Mouse (Mus musculus) NIH3T3 (cell line): Measurements from ENCODE around the gene Fam240a.
A peak's percentile ranks its signal among the peaks of the same experiment; 100 is the strongest.

Experiments
- DNase-seq: peaks from one replicate; pipeline ENCODE4 v3.0.0-alpha.2; 2012; ENCODE audit warnings: low read depth

The Fam240a gene

DNA sequence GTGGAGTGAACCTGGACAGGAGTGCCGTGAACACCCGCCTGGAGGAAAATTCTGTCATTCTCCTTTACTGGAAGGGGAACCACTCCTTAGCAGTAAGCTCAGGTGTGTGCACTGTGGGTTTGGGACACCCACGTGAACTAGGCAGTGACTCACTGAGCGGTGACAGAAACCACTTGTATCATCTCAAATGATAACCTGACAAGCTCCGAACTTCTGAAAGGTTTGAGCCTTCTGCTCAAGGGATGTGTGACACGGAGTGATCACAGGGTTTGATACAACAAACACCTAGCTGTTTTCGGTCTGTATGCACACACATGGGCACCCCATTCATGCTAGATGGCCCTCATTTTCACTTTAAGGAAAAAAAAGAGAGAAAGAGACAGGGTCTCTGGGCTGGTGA, at the start of gene Fam240a:
Fam240a (minus strand) TSS at position 76 of the 400 bp plus-strand sequence.
- no peak for DNase-seq

DNA sequence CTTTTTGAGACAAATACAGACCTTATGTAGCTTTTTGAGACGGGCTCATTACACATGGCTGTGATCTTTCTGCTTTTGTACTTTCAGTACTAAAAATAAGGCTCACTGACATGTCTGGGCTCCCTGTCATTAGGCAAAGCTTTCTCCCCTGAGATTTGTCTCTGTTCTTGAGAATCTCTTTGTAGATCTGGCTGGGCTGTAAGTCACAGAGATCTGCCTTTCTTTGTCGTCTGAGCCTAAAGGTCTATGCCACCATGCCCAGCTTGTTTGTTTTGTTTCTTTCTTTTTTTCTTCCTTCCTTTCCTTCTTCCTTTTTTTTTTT, 49.2 kb upstream of the Fam240a start:
- DNase-seq = no peak

DNA sequence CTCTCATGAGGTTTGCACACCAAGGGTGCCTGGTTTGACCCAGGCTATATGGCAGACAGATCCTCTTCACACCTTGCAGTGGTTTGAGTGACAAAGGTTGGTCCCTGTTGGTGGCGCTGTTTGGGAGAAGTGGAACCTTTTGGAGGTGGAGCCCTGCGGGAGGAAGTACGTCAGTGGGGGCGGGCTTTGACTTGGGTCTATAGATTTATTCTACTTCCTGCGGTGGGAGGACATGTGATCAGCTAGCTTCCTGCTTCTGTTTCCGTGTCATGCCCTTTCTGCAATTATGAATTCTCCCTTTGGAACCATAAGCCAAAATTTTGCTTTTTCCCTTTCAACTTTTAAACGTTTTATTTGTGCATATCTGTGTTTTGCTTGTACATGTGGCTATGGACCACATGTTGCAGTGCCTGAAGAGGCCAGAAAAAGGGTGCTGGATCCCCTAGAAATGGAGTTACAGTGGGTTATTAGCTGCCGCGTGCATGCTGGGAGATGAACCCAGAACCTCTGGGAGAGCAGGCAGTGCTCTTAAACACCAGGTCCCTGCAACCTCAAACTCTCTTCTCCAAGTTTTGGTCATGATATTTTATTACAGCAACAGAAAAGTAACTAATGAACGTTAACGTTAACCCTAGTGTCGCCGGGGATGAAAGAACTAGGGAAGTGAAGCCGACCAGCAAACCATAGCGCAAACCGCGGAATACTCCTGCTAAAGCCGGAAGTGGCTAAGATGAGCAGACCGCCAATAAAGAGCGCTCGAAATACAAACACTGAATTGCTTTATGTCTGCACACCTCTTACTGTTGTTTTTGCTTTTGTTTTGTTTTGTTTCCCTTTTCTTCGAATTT, 48.6 kb upstream of the Fam240a start:
- no peak for DNase-seq

DNA sequence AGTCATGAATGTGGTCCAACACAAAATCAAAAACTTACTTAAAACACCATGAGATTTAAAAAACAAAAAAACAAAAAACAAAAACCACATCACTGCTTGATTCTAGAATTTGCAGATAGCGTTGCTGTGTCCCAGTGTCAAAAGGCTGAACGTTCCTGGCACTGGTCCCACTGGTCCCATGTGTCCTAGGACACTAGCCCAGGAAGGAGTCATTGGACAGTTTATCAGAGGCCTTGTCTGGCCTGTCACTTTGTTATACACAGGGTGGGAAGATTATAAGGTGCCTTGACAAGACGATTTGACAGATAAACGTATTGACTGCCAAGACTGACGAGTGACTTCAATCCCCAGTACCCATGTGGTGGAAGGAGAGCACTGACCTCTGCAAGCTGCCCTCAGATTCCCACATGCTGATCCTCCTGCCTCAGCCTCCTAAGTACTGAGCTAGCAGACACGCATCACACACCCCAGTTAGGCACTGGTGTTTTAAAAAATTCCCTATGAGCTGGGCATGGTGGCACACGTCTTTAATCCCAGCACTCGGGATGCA, 47.0 kb upstream of the Fam240a start:
- DNase-seq = no peak

DNA sequence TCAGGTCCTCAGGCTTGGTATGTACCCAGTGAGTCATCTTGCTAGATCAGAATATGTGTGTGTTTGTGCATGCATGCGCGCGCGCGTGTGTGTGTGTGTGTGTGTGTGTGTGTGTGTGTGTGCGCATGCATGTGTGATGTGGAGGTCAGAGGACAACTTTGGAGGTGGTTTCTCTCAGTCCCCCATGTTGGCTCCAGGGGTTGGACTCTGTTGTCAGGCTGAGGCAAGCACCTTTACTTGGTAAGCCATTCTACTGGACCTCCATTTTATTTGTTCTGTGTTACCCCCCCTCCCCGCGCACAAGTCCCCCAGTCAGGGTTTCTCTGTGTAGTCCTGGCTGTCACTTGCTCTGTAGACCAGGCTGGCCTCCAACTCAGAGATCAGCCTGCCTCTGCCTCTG, 44.7 kb upstream of the Fam240a start:
- no peak for DNase-seq

DNA sequence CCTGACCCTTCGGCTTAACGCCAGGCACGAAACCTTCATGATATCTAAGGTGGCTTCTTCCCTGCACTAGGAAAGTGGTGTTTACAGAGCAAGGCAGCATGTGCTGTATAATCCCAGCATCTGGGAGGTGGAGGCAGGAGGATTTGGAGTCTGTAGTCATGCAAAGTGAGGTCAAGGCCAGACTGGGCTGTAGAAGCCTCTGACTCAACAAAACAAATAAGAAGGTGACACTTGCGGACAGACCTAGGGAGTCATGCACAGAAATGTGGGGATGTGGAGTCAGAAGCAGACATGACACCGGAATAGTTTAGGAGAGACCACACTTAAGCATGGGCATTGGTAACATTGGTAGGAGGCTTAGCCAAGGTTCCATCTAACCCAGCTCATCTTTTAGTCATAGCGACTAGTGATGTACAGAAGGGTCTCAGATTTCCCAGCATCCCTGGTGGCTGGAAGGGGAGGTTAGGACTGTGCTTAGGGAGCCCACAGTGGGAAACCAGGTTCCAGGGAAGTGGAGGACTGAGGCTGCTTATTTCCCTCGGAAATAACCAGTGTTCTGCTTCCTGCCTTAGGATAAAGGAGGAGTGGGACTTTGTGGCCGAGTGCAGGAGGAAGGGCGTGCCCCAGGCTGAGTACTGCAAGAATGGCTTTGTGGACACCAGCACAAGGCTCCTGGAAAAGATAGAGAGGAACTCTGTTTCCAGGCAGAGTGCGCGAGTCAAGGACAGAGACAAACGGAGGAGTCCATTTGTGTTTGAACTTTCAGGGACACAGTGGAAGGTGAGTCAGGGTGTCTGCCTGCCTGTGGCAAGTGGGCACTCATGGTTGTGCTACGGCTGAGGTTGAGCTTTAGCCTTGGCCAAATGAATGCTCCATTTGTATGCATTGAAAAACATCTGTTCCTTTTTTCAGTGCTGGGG, 43.8 kb upstream of the Fam240a start:
- no peak for DNase-seq

DNA sequence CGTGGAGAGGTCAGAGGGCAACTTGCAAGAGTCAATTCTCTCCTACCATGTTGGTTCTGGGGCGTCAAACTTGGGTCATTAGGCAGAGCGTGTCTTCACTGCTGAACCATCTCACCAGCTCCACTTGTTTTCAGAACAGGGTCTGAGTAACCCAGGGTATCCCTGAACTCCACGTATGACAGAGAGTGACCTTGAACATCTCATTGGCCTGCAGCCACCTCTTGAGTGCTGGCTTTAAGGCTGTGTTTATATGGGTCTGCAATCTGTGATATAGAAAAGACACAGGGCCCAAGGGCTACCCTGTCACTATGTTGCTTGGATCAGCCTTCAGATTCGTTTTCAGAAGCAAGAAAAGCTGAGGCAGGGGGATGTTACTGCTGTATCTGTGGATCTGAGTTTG, 43.0 kb upstream of the Fam240a start:
- no peak for DNase-seq

DNA sequence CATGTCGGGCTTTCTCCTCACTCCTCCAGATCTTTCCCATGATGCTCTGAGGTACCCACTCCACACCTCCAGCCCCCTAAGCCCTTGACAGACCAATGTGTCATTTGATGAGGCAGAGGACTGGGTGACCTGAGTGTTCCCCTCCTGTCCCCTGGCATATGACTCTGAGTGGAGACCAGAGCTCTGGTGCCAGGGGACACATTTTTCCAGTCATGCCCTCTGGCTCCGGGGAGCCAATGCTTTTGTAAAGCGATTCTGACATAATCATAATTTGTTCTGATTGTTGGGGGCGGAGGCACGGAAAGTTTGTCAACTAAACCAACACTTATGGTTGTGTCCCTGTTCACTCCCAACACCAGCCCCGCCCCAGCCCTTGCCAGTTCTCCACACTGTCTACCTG, 39.3 kb upstream of the Fam240a start:
- DNase-seq = no peak

DNA sequence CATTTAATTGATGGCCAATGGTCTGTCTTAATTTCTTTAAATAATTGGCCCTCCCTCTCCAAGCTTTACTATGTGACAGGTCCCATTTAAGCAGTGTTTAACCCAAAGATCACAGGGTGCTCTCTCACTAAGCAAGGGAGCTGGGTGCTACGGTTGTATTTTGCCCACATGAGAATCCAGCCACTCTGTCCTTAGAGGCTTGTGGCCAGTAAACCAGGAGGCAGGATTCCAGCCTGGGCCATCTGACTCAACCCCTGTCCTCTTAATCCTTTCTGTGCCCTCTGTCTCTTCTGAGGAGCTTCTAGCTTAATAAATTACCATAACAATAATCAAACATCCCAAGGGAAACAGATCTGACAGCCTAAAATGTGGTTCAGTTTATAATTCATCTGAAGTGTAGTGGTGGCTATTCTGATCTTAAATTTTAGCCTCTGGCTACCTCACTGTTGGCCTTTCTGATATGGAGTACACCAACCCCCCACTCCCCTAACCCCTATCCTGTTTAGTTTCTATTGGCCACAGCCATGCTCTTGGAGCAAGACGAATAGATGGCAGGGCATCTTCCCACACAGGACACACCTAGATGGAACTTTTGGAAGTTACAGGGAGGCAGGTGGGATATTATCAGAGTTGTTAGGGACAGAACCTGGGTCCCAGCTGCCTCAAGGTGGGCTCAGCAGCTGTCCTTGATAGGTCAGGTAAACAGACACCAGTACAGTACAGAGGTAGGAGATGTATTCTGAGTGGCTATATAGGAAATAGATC, 38.2 kb upstream of the Fam240a start:
- no peak for DNase-seq

DNA sequence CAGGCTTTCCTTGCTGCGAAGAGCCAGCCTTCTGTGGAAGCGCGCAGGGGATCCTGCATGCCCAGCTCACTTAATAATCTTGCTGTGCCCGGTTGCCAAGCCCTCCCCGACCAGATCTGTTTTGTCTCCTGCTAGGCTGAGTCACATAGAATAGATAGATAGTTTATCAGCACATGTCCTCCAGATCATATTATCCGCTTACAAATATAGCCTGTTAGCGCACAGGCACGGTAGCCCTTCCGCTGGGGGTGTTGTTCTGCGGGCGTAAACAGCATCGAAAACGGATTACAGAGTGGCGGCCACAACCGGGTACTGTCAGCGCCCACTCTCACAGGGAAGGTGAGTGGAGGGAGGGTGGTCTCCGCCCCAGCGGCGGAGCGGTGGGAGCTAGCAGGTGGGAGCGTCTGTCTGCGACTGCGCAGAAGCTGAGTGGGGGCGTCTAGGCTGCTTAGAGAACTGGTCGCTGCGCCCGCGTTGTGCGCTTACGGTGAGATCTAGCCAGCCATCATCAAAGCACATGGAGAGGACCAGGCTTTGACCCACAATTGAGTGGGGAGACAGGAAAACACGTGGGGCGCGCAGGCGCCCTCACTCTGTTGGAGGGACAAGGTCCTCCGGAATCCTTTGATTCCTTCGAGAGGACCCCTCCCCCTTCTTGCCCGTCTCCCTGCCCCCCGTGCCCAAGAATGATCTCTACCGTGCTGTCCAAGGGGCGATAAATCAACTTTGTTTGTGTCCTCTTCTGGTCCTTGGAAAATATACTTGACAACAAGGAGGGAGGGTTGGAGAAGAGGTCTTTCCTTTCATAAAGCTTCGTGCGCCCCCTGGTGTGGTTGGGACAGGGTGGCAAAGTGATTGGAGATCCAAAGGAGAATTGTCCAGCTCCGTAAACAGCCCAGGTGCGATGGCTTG, 37.1 kb upstream of the Fam240a start:
- DNase-seq = peak; percentile 27

DNA sequence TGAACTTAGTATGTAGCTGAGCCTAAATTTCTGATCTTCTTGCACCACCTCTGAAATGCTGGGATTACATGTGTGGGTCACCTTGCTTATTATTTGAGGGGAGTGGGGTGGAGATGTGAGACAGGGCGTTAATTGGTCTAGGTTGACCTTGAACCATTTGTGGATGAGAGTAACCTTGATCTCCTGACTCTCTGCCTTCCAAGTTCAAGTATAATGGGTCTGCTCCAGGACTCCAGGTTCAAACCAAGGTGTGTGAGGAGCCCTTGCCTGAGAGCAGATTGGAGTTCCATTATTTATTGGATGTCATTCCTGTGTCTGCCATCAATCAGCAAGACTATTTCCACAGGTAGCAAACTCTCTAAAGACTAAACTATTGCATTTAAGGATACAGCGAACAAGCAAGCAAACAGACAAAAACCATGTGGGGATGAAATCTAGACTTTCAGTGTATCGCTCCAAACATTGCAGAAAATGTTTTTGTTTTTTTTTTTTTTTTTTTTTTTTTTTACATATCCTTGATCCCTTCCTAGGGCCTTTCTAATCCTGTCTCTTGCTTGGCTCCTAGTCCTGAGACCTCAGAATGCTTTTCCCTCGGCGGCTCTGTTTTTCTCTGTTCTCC, 36.4 kb upstream of the Fam240a start:
- no peak for DNase-seq

DNA sequence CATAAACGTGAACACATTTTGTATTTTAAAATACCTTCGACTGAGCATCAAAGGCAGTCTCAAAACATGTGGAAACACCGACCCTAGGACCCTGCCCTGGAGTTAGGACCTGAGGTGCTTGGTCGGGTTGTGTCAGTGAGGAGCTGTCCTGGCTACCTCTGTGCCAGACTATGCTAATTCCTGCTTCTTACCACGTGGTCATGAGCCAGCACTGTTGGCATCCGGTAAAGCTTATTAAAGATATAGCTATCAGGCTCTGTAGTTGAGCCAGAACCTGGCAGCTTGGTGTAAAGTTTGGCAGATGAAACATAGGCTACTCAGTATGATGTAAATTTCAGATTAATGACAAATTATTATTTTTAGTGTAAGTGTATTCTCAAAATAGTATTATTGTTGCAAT, 35.7 kb upstream of the Fam240a start:
- no peak for DNase-seq

DNA sequence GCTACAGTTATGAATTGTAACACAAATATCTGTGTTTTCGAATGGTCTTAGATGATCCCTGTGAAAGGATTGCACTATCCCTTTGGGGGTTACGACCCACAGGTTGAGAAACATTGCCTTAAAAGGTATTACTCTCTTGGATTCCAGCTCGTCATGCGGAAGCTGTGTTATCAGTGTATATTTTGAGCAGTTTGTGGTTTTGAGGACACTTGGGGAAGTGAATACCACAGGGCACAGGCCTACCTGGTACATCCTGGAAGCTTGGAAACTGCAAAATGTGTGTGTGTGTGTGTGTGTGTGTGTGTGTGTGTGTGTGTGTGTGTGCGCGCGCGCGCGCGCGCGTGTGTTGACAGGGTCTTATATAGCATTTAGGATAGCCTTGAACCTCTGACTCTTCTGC, 35.2 kb upstream of the Fam240a start:
- DNase-seq = no peak

DNA sequence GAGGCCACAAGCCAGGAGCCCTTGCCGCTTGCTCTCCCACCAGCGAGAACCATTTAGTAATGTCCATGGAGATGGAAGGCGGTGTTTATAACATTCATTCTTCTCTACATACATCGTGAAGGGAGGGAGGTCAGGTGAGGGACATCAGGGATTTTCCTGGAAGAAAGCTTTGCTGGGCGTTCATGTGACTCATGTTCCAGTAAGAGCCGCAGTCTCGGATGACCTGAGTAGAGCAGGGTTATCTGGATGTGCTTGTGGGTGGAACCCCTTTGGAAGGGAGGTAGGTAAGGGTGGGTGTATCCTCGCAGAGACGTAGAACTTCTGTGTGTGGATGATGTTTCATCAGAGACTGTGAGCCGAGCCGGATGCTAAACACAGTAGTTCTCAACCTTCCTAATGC, 34.7 kb upstream of the Fam240a start, which contains the start of gene Lrrc2:
Lrrc2 (plus strand) TSS at position 149 of the 400 bp plus-strand sequence.
- no peak for DNase-seq

DNA sequence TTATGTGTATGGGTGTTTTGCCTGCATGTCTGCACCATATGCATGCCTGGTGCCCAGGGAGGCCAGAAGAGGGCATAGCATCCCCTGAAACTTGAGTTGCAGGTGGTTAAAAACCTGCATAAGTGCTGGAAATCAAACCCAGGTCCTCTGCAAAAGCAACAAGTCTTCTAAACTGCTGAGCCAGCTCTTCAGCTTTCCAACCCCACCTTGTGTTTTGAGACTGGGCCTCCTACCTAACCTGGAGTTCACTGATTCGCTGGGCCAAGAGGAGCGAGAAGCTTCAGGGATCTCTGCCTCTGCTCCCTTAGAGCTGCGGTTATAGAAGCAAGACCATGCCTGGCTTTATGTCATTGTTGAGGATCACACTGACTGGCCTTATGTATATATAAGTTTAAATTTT, 33.4 kb upstream of the Fam240a start:
- DNase-seq = no peak

DNA sequence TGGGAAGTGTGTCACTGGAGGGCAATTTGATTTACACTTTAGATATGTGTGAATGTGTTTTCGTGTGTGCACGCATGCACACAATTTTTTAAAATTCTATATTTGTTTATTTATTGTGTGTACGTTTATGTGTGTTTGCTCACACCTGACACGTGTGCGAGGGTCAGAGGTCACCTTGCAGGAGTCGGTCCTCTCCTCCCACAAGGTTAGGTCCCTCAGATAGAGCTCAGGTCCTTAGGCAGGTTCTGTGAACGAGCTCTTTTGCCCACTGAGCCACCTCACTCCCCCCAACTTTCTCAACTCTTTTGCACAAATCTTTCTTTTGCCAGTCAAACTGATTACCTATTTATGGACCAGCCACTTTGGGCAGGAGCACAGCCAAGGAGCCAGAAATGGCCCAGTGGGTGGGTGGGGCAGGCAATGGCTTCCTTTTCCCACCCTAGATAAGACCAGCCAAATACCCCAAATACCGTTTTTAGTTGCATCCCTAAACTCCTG, 32.2 kb upstream of the Fam240a start:
- DNase-seq = no peak

DNA sequence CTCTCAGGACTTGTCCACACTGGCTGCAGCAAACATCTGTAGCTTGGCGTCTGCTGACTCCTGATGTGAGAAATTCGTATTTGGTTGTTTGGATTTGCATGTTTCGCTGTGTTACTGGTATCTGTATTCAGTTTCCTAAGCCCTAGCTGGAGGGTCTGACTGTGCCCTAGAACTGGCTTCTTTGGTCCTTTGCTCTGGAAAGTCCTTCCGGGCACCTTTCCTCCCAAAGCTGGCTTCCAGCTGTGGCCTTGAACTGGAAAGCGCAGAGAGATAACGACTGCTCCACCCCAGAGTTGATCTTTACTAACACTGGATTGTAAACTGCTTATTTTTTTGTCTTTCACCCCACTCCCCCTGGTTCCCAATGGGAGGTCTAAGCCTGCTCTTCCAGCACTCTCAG, 31.2 kb upstream of the Fam240a start:
- no peak for DNase-seq

DNA sequence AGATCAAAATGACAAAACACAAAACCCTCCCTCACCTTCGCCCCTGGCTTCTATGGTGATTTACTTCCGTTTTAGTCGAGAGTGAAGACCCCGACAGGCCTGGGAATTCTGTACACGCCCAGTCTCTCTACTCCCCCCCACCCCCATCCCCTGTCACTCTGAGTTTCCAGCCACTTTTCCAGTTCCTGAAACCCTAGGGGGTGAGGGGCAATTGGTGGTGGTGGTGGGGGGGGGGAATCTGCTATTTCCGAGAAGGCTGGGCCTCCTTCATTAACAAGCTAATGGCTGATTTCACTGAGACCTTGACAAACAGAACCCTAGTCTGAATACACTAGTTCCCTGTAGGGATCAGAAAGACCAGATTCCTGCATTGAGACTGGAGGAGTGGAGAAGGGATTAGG, 30.6 kb upstream of the Fam240a start:
- no peak for DNase-seq

DNA sequence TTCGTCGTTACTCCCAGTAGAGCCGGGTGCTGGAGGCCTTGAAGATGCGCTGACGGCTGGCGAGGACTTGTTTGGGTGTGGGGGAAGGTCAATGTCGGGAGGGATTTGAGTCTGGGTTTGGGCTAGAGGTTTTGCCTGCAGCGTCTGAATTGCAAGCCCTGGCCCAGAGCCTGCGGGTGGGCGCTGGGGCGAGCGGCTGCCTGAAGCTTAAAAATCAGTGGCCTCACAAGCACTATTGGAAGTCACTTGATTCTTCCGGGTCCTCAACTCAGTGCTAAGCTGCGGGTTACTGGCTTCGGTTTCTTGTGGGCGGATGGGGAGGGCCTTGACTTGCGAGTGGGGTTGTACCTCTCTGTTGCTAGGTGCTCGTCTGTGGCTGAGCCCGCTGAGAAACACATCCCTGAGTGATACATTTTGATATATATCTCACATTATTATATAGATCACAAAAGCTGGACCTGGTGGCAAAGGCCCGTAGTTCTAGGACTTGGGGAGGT, 29.9 kb upstream of the Fam240a start:
- DNase-seq = no peak

DNA sequence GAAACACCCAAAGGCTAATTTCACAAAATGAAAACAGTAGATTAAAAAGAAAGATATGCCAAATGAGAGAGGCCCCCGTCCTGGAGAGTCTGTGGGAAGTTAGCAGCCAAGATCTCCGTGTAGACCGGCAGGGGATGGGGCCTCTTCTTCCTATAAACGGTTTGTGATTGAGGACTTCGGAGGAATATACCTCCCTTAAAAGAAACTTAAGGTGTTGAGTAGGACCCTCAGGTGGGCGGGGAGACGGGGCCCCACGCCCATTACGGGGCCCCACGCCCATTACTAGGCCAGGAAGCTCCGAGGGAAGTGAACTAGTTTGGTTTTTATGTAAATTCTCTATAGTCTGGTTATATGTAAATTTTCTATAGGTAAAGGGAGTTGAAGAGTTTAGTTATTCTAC, 29.3 kb upstream of the Fam240a start, which contains the start of gene Tdgf1:
Tdgf1 (minus strand) TSS at position 233 of the 400 bp plus-strand sequence.
- DNase-seq = no peak
